Mouse (Mus musculus): Measurements from ENCODE around the gene Tgm2.

The Tgm2 gene

GRCm38 (mm10) chr2:158139628-158140027 lies 6.6 kb downstream of the Tgm2 start:
- no peak for DNase-seq

- no peak for DNase-seq
Measured at GRCm38 (mm10) chr2:158138778-158139177, 7.5 kb downstream of the Tgm2 start.

GRCm38 (mm10) chr2:158137771-158138170 lies 8.5 kb downstream of the Tgm2 start:
- no peak for DNase-seq

GRCm38 (mm10) chr2:158136205-158136604 lies 10.0 kb downstream of the Tgm2 start:
- peak; percentile 76 for DNase-seq

- DNase-seq: no peak
Measured at GRCm38 (mm10) chr2:158133050-158133449, 13.2 kb downstream of the Tgm2 start.

GRCm38 (mm10) chr2:158132320-158132719 lies 13.9 kb downstream of the Tgm2 start:
- DNase-seq: no peak

- DNase-seq: no peak
Measured at GRCm38 (mm10) chr2:158131197-158131835, 14.9 kb downstream of the Tgm2 start.

GRCm38 (mm10) chr2:158130391-158130986 lies 15.7 kb downstream of the Tgm2 start:
- DNase-seq: peak; percentile 95

- DNase-seq: peak; percentile 55
Measured at GRCm38 (mm10) chr2:158129291-158130002, 16.8 kb downstream of the Tgm2 start.

- DNase-seq: no peak
Measured at GRCm38 (mm10) chr2:158128461-158129130, 17.6 kb downstream of the Tgm2 start.

- DNase-seq: no peak
Measured at GRCm38 (mm10) chr2:158127872-158128271, 18.4 kb downstream of the Tgm2 start.

GRCm38 (mm10) chr2:158127245-158127644 lies 19.0 kb downstream of the Tgm2 start:
- no peak for DNase-seq

GRCm38 (mm10) chr2:158122814-158123213 lies 23.4 kb downstream of the Tgm2 start:
- peak; percentile 60 for DNase-seq

- DNase-seq: peak; percentile 88
Measured at GRCm38 (mm10) chr2:158121645-158122326, 24.4 kb downstream of the Tgm2 start.

GRCm38 (mm10) chr2:158120868-158121267 lies 25.4 kb downstream of the Tgm2 start:
- no peak for DNase-seq

GRCm38 (mm10) chr2:158120211-158120610 lies 26.0 kb downstream of the Tgm2 start:
- DNase-seq: no peak

GRCm38 (mm10) chr2:158119145-158119544 lies 27.1 kb downstream of the Tgm2 start:
- DNase-seq: no peak

GRCm38 (mm10) chr2:158116653-158117052 lies 29.6 kb downstream of the Tgm2 start:
- DNase-seq: no peak

GRCm38 (mm10) chr2:158115838-158116453 lies 30.3 kb downstream of the Tgm2 start:
- no peak for DNase-seq

GRCm38 (mm10) chr2:158114931-158115330 lies 31.3 kb downstream of the Tgm2 start:
- no peak for DNase-seq

GRCm38 (mm10) chr2:158113591-158114257 lies 32.5 kb downstream of the Tgm2 start:
- peak; percentile 93 for DNase-seq

- peak; percentile 43 for DNase-seq
Measured at GRCm38 (mm10) chr2:158109516-158109915, 36.7 kb downstream of the Tgm2 start.

All from kidney, postnatal 14 days (tissue).